Mouse (Mus musculus) cerebellum, adult 2 months (tissue): ENCODE measurements around the gene Mast2.

ENCODE experiments used
- CTCF ChIP-seq: fragments of 200-500 bp; IDR thresholded peaks from 2 replicates; pipeline ENCODE4 v1.5.1; 2011; ENCODE audit warnings: low read depth, mild to moderate bottlenecking, control low read depth, low read length, moderate library complexity, borderline replicate concordance; ENCODE audit not compliant: insufficient read depth
- POLR2A ChIP-seq: fragments of 200-500 bp; IDR thresholded peaks from 2 replicates; pipeline ENCODE4 v1.6.1; 2011; ENCODE audit warnings: low read length, control low read depth, borderline replicate concordance; ENCODE audit not compliant: insufficient read depth

DNA sequence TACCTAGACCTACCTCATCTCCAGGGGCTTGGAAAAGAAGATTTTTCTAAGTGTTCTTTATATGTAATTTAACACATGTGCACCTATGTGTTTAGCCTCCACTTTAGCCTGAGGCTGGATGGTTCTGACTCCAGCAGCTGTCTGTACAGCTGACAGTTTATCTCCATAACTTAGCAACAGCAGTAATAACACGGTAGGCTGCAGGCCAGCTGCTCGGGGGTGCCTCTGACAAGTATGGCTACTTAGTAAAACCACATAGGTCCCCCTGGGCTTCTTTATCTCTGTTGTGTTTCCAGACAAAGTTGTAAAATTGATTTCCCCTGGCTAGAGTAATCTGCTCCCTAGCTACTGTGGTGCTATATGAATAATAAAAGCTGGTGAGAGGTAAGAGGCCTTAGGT, 19.5 kb upstream of the Mast2 start:
- no peak for TF ChIP-seq CTCF
- no peak for TF ChIP-seq POLR2A
